Mouse (Mus musculus): ENCODE results near the gene Fez1.

- TF ChIP-seq POLR2A (IDR thresholded peaks at IDR 0.05; ENCODE audit: borderline replicate concordance, low read depth, low read length): no peak
- TF ChIP-seq CTCF (IDR thresholded peaks at IDR 0.05; ENCODE audit: low read depth, low read length): no peak
Observed at GRCm38 (mm10) chr9:36858677-36859076, 37.0 kb downstream of the Fez1 start.
